In the genomic region with DNA sequence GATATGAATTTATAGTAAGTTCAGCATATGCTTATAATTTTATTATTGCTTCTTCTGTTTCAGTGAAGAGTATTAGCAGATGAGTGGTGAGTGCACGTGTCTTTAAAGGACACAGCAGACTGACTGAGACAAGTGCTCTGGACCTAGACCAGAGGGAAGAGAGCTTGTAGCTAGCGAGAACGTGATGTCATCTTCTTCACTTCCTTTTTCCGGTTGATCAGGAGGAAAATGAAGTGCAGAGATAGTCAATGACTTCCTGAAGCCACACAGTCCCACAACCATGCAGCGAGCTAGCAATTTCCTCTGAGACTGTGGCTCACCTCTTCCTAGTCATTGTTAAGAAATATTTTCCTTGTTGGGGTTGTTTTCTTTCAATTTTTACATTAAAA, we compare ENCODE assay signal across 11 mouse cellular contexts. TPM values are rescaled to one million over a fixed set of nuclear protein-coding genes. Genes with fewer than 3 reads are reported as not detected.
A peak's percentile ranks its signal among the peaks of the same experiment; 100 is the strongest.
DNase-seq lines count a peak whose midpoint lies in the region; ATAC-seq and TF ChIP-seq lines count a peak whose summit lies in the region.
"Had no signal": no experiment of that assay in that cellular context is flagged by ENCODE, and none has a peak within 500 bp of the region (broad histone marks: within the 10 kb centered on the region; RNA-seq: fewer than 3 reads in every experiment).

No protein-coding gene starts in this region.

- peaks cover 52% of the 10 kb centered on the region for H3K4me1 ChIP-seq in heart, embryonic 16.5 days (ENCODE audit: control insufficient read depth, insufficient read depth, low read length)
- H3K4me1 ChIP-seq in heart, embryonic 11.5 days (ENCODE audit: control insufficient read depth, insufficient read depth, low read length), result peaks cover 49% of the 10 kb centered on the region
- peaks cover 9% of the 10 kb centered on the region for H3K4me1 ChIP-seq in intestine, postnatal 0 days (replicated peaks; ENCODE audit: control insufficient read depth, insufficient read depth, low read length)

- H3K27me3 ChIP-seq in heart, embryonic 16.5 days (ENCODE audit: control insufficient read depth, insufficient read depth, low read length), result no peaks in the 10 kb centered on the region
- no peaks in the 10 kb centered on the region for H3K27me3 ChIP-seq in heart, embryonic 11.5 days (ENCODE audit: control insufficient read depth, insufficient read depth, low read length)
- no peaks in the 10 kb centered on the region for H3K27me3 ChIP-seq in intestine, postnatal 0 days (replicated peaks; ENCODE audit: control insufficient read depth, insufficient read depth, low read length)

- H3K36me3 ChIP-seq in heart, embryonic 16.5 days (ENCODE audit: control insufficient read depth, insufficient read depth), result peaks cover 14% of the 10 kb centered on the region
- H3K36me3 ChIP-seq in heart, embryonic 11.5 days (ENCODE audit: control insufficient read depth, insufficient read depth, low read length), result peaks cover 11% of the 10 kb centered on the region
- peaks cover 18% of the 10 kb centered on the region; the same call in 1 of the 2 replicates for H3K36me3 ChIP-seq in intestine, postnatal 0 days (ENCODE audit: control insufficient read depth, insufficient read depth)

- H3K27ac ChIP-seq in heart, embryonic 16.5 days (ENCODE audit: low read length), result peak overlapping the region; percentile 81
- no peak overlapping the region for H3K27ac ChIP-seq in heart, embryonic 11.5 days (ENCODE audit: low read depth, low read length)
- H3K27ac ChIP-seq in intestine, postnatal 0 days (ENCODE audit: low read depth, low read length), result peak overlapping the region; percentile 54; the same call in 1 of the 2 replicates
- H3K27ac ChIP-seq: liver, embryonic 14.5 days had no signal

- no peak overlapping the region for H3K4me3 ChIP-seq in heart, embryonic 16.5 days (ENCODE audit: low read length)
- no peak overlapping the region for H3K4me3 ChIP-seq in heart, embryonic 11.5 days (ENCODE audit: low read depth, low read length)
- no peak overlapping the region for H3K4me3 ChIP-seq in intestine, postnatal 0 days (ENCODE audit: low read depth, low read length)

- TF ChIP-seq CTCF in intestine, postnatal 0 days (IDR thresholded peaks at IDR 0.05; ENCODE audit: low read depth), result no peak

- WGBS in heart, embryonic 16.5 days, result 35% methylated on average over 5 of the region's 5 CpGs
- WGBS in heart, embryonic 11.5 days (ENCODE audit: insufficient replicate concordance), result 53% methylated on average over 5 of the region's 5 CpGs
- WGBS in intestine, postnatal 0 days, result 45% methylated on average over 5 of the region's 5 CpGs

- peak; percentile 32 for DNase-seq in thymus, postnatal 0 days (ENCODE audit: low spot score)
- no peak for DNase-seq in thymus, postnatal 10 days (ENCODE audit: low spot score in 2 of 2)
- DNase-seq in cerebellum, postnatal 4 days (ENCODE audit: low spot score in 2 of 2), result no peak
- DNase-seq in cerebellum, postnatal 14 days, result no peak
- DNase-seq in c-Kit-positive CD71-positive TER-119-positive erythroid progenitor cells, embryonic 14.5 days (ENCODE audit: low spot score), result no peak
- DNase-seq: cerebellum, postnatal 25 days; thymus, postnatal 4 days had no signal

- ATAC-seq in heart, embryonic 16.5 days (replicated peaks; ENCODE audit: extremely low read depth, insufficient read depth, low FRiP score), result no peak
- no peak for ATAC-seq in heart, embryonic 11.5 days (replicated peaks; ENCODE audit: insufficient number of reproducible peaks, low FRiP score, low TSS enrichment)
- no peak for ATAC-seq in intestine, postnatal 0 days

- no peaks in the 10 kb centered on the region for H3K9me3 ChIP-seq in heart, embryonic 16.5 days (replicated peaks; ENCODE audit: control insufficient read depth, low read length)
- no peaks in the 10 kb centered on the region for H3K9me3 ChIP-seq in heart, embryonic 11.5 days (replicated peaks; ENCODE audit: control insufficient read depth, low read length)
- H3K9me3 ChIP-seq in intestine, postnatal 0 days (ENCODE audit: control insufficient read depth), result no peaks in the 10 kb centered on the region

- H3K4me2 ChIP-seq in heart, embryonic 16.5 days (ENCODE audit: low read depth, low read length), result no peak overlapping the region
- H3K4me2 ChIP-seq in heart, embryonic 11.5 days, result no peak overlapping the region
- no peak overlapping the region for H3K4me2 ChIP-seq in intestine, postnatal 0 days (replicated peaks; ENCODE audit: low read depth)

- no peak overlapping the region for H3K9ac ChIP-seq in heart, embryonic 16.5 days (ENCODE audit: low read length)
- no peak overlapping the region for H3K9ac ChIP-seq in heart, embryonic 11.5 days (ENCODE audit: low read depth, low read length)
- no peak overlapping the region for H3K9ac ChIP-seq in intestine, postnatal 0 days (ENCODE audit: low read depth, low read length)
- H3K9ac ChIP-seq: liver, embryonic 14.5 days had no signal

RNA-seq across cellular contexts. Expression of a gene that starts 16.9 kb away (rescaled TPM):
- 7.1 and 8.0 TPM in 2 replicates for polyA plus RNA-seq in heart, embryonic 16.5 days (2015; fragmentation: Nextera tagmentation; extraction: Ambion mirVana)
- 8.0 and 8.9 TPM in 2 replicates for polyA plus RNA-seq in heart, embryonic 11.5 days (2014; fragmentation: Nextera tagmentation; extraction: Ambion mirVana)
- 3.9 and 4.6 TPM in 2 replicates for polyA plus RNA-seq in thymus, postnatal 0 days (2015; fragmentation: Nextera tagmentation; extraction: Ambion mirVana)
- 6.0 and 6.8 TPM in 2 replicates for polyA plus RNA-seq in intestine, postnatal 0 days (2015; fragmentation: Nextera tagmentation; extraction: Ambion mirVana)

RNA-seq across cellular contexts. Expression of a gene that starts 33.2 kb away (rescaled TPM):
- polyA plus RNA-seq in heart, embryonic 16.5 days (2015; fragmentation: Nextera tagmentation; extraction: Ambion mirVana), result 3.1 and 3.4 TPM in 2 replicates
- polyA plus RNA-seq in heart, embryonic 11.5 days (2014; fragmentation: Nextera tagmentation; extraction: Ambion mirVana), result 4.1 TPM in 2 replicates
- 1.2 TPM in 2 replicates for polyA plus RNA-seq in thymus, postnatal 0 days (2015; fragmentation: Nextera tagmentation; extraction: Ambion mirVana)
- polyA plus RNA-seq in intestine, postnatal 0 days (2015; fragmentation: Nextera tagmentation; extraction: Ambion mirVana), result 1.7 and 2.0 TPM in 2 replicates
